In the genomic region with DNA sequence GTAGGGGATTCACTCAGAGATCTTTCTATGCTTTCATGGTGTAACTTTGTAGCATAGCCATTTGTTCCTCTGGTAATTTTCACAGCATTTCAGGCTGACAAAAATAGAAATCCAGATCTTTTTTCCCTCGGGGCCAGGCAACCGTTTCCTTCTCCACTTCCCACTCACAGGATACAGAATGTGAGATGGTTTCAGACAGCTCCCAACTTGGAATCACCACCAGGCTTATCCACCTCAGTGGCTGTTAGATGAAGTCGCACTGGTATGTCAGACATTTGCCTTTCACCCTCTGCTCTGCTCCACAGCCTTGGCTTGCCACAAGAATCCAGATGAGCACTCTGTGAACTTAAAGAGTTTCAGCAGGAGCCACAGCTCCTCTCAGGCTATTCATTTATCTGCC, we compare ENCODE assay signal across 11 mouse cellular contexts. TPM values are rescaled to one million over a fixed set of nuclear protein-coding genes. Genes with fewer than 3 reads are reported as not detected.
DNase-seq lines count a peak whose midpoint lies in the region; TF ChIP-seq lines count a peak whose summit lies in the region.
"Had no signal": no experiment of that assay in that cellular context is flagged by ENCODE, and none has a peak within 500 bp of the region (broad histone marks: within the 10 kb centered on the region; RNA-seq: fewer than 3 reads in every experiment).

No protein-coding gene starts in this region.

- no peak for DNase-seq in gastrocnemius, adult 2 months
- no peak for DNase-seq in gastrocnemius, postnatal 36 days
- peak; percentile 42 for DNase-seq in layer of hippocampus, adult 9-11 months
- DNase-seq in layer of hippocampus, postnatal 10 days (ENCODE audit: low spot score in 2 of 2) = no peak
- peak; percentile 83 for DNase-seq in brain, adult 2 months (ENCODE audit: low read depth, low spot score)
- peak; percentile 56 to 70 for DNase-seq in right cerebral cortex, postnatal 10 days (ENCODE audit: low spot score in 2 of 2)
- no peak for DNase-seq in spleen, adult 12 weeks (ENCODE audit: low spot score)
- DNase-seq: cerebellum, adult 8-10 months had no signal

- intact Hi-C loops in gastrocnemius, adult 2 months (cut with DNase I) = no loop called here
- intact Hi-C loops in gastrocnemius, postnatal 36 days (cut with DNase I) = loop anchor here (5.0 kb wide), 1 partner anchor 178 kb away; no protein-coding TSS in a partner anchor

- no peak for TF ChIP-seq CTCF in gastrocnemius, adult 2 months (IDR thresholded peaks at IDR 0.05)

- H3K4me3 ChIP-seq in gastrocnemius, adult 2 months = no peak overlapping the region
- H3K4me3 ChIP-seq: forebrain, embryonic 10.5 days; hindbrain, embryonic 13.5 days; limb, embryonic 15.5 days had no signal

- H3K27ac ChIP-seq in gastrocnemius, adult 2 months = peak overlapping the region; percentile 58
- H3K27ac ChIP-seq: forebrain, embryonic 10.5 days; hindbrain, embryonic 13.5 days; limb, embryonic 15.5 days had no signal

RNA-seq across cellular contexts. Expression of a gene that starts 48.1 kb away (rescaled TPM):
- total RNA-seq in gastrocnemius, adult 2 months (2021) = 10 to 100 TPM; 21.8 to 28.3 TPM
- 10 to 100 TPM; 19.0 to 21.5 TPM for total RNA-seq in gastrocnemius, postnatal 36 days (2021)
- total RNA-seq in layer of hippocampus, postnatal 10 days (2021) = 100 to 1,000 TPM; 312 to 341 TPM

Comparison
In these comparisons a context has a peak if more than half of its experiments do, and no peak if none do; other contexts are left out.
1. DNase-seq: peak in layer of hippocampus, adult 9-11 months (single experiment), brain, adult 2 months (single experiment) and right cerebral cortex, postnatal 10 days (2 of 2); none in gastrocnemius, adult 2 months (single experiment), gastrocnemius, postnatal 36 days (0 of 2), layer of hippocampus, postnatal 10 days (0 of 2) and spleen, adult 12 weeks (single experiment).
2. RNA of a gene that starts 48.1 kb away (total RNA-seq): 312 to 341 TPM in layer of hippocampus, postnatal 10 days; 21.8 to 28.3 TPM in gastrocnemius, adult 2 months and 19.0 to 21.5 TPM in gastrocnemius, postnatal 36 days; every median in the first group is over 10 times any median in the second.